Mouse (Mus musculus) kidney, embryonic 16.5 days (tissue): Measurements from ENCODE around the gene Fbxl13. TPM values are rescaled to one million over a fixed set of nuclear protein-coding genes. Genes with fewer than 3 reads are reported as not detected.
A peak's percentile ranks its signal among the peaks of the same experiment; 100 is the strongest.

ENCODE experiments used
- ATAC-seq: fragments of 200-750 bp; cut with Nextera tagmentation; 2 replicates; pipeline ENCODE4 v1.8.0; 2017; ENCODE audit warnings: moderate TSS enrichment; ENCODE audit not compliant: low FRiP score, low TSS enrichment
- H3K27ac ChIP-seq: fragments of 300-500 bp; sonication (generic); 2 replicates; pipeline ENCODE4 v1.5.1; 2014; ENCODE audit warnings: low read length
- H3K27me3 ChIP-seq: fragments of 300-500 bp; sonication (generic); 2 replicates; pipeline ENCODE4 v1.6.1; 2014; ENCODE audit warnings: low read length, control low read depth, mixed read lengths; ENCODE audit not compliant: insufficient read depth
- H3K36me3 ChIP-seq: fragments of 300-500 bp; sonication (generic); 2 replicates; pipeline ENCODE4 v1.6.1; 2014; ENCODE audit warnings: low read length, control low read depth, mixed read lengths; ENCODE audit not compliant: insufficient read depth
- H3K4me1 ChIP-seq: fragments of 300-500 bp; sonication (generic); 2 replicates; pipeline ENCODE4 v1.6.1; 2014; ENCODE audit warnings: low read length, control low read depth, mixed read lengths; ENCODE audit not compliant: insufficient read depth
- H3K4me2 ChIP-seq: fragments of 300-500 bp; sonication (generic); replicated peaks from 2 replicates; pipeline ENCODE4 v1.6.1; 2014; ENCODE audit warnings: low read depth, low read length
- H3K4me3 ChIP-seq: fragments of 300-500 bp; sonication (generic); 2 replicates; pipeline ENCODE4 v1.5.1; 2014; ENCODE audit warnings: mild to moderate bottlenecking, low read length
- H3K9ac ChIP-seq: fragments of 300-500 bp; sonication (generic); replicated peaks from 2 replicates; pipeline ENCODE4 v1.6.1; 2014; ENCODE audit warnings: low read length
- H3K9me3 ChIP-seq: fragments of 300-500 bp; sonication (generic); 2 replicates; pipeline ENCODE4 v1.6.1; 2016; ENCODE audit warnings: low read length, control low read depth
- WGBS: fragments of 180-500 bp; shearing (Covaris S2); extraction: QIAGEN DNeasy Blood & Tissue Kit; methylation state at CpG from one replicate; pipeline ENCODE4 v1.1.7; 2014; 5-methylcytosine and 5-hydroxymethylcytosine counted together
- polyA plus RNA-seq: library from polyadenylated mRNA; unstranded; fragments of >200 nt; fragmentation: Nextera tagmentation; extraction: Ambion mirVana; gene quantifications from 2 replicates; pipeline ENCODE4 v1.2.1, GENCODE M21; 2015

Gene Fbxl13
- polyA plus RNA-seq, 1 experiment from 2014 or later, result 0.24 TPM

DNA sequence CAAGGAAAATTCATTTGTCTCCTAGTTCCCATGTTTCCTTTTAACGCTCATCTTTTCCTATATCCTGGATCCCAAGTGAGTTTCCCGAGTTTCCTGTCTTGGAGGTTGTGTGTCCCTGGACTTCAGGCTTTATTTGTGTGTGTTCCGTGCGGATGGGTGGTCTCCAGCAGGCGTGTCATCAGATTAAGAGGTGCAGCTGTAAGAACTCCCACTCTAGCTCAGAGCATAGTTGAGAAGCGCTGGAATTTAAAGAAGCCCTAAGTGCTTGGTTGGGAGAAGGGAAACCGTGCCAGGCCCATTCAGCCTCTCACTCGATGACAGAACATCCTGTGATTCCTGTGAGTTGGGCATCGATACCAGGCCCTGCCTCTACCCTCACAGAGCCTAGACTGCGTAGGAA lies 132.1 kb downstream of the Fbxl13 start:
- 49% methylated on average over 10 of the region's 10 CpGs for WGBS
- Histone ChIP-seq H3K4me2 (no peak overlapping the region), H3K4me1 (no peaks in the 10 kb centered on the region), H3K4me3 (no peak overlapping the region), H3K9me3 (no peaks in the 10 kb centered on the region), H3K36me3 (no peaks in the 10 kb centered on the region), H3K27ac (peak overlapping the region; percentile 35; the same call in 1 of the 2 replicates), H3K27me3 (no peaks in the 10 kb centered on the region), H3K9ac (no peak overlapping the region)
- ATAC-seq, result peak; percentile 43; the same call in 1 of the 2 replicates

DNA sequence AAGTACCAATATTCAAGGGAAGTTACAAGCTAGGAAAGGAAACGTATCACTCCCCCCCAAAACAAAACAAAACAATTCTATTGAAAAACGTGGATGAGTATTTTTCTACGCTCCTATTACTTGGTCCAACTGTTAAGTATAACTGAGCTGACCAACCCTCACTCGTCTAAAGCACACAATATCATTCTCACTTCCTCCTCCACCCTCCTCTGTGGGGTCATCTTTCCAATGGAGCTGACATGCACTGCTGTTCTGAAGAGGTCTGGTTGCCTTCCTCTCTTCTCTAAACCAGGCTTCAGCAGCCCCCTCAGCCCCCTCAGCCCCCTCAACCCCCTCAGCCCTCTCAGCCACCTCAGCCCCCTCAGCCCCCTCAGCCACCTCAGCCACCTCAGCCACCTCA lies 135.6 kb downstream of the Fbxl13 start:
- Histone ChIP-seq H3K36me3 (no peaks in the 10 kb centered on the region), H3K4me1 (no peaks in the 10 kb centered on the region), H3K9me3 (no peaks in the 10 kb centered on the region), H3K4me2 (no peak overlapping the region), H3K9ac (no peak overlapping the region), H3K27ac (no peak overlapping the region), H3K27me3 (no peaks in the 10 kb centered on the region), H3K4me3 (no peak overlapping the region)
- no peak for ATAC-seq
- 57% methylated on average over 4 of the region's 4 CpGs for WGBS

DNA sequence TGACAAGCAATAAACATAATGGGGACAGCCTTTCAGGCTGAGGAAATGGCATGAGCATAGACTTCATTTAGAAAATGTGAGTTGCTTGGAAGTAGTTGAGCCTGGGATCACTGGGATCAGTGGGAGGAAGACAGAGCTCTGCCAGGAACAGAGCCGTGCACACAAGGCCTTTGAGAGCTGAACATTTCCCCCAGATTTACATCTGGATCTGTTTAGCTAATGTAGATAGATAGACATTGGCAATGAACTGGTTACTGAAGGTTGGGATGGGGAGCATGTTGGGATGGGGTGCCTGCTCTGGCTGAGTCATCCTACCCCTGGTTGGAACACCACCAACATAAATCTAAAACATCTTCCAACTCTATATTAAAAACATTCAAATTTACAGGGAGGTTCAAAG lies 138.5 kb downstream of the Fbxl13 start:
- Histone ChIP-seq H3K4me3 (no peak overlapping the region), H3K9me3 (no peaks in the 10 kb centered on the region), H3K9ac (no peak overlapping the region), H3K4me1 (no peaks in the 10 kb centered on the region), H3K36me3 (no peaks in the 10 kb centered on the region), H3K27me3 (no peaks in the 10 kb centered on the region), H3K27ac (no peak overlapping the region), H3K4me2 (no peak overlapping the region)
- ATAC-seq, result no peak
- WGBS, result 50% methylated on average over 1 of the region's 1 CpGs

DNA sequence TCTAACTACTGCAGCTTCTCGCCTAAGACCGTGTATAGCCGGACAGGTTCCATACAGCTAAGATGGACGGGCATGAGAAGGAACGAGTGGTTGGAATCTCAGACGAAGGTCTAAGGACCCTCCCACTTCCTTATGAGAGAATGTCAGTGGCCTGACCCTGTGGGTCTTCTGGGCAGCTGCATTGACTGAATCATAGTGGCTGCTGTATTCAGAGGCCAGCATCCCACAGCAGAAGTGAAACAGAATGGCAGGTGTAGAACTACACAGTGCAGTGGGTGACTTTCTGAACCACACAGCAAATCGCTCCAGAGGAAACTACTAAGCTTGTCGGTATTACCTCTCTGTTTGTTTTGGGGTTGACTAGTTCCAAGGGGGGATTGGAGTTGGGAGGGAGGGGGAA lies 140.3 kb downstream of the Fbxl13 start:
- Histone ChIP-seq H3K27ac (no peak overlapping the region), H3K27me3 (no peaks in the 10 kb centered on the region), H3K4me3 (no peak overlapping the region), H3K9me3 (no peaks in the 10 kb centered on the region), H3K4me2 (no peak overlapping the region), H3K9ac (no peak overlapping the region), H3K4me1 (peaks cover 5% of the 10 kb centered on the region), H3K36me3 (no peaks in the 10 kb centered on the region)
- ATAC-seq, result no peak; the same call in 1 of the 2 replicates
- 78% methylated on average over 8 of the region's 8 CpGs for WGBS

DNA sequence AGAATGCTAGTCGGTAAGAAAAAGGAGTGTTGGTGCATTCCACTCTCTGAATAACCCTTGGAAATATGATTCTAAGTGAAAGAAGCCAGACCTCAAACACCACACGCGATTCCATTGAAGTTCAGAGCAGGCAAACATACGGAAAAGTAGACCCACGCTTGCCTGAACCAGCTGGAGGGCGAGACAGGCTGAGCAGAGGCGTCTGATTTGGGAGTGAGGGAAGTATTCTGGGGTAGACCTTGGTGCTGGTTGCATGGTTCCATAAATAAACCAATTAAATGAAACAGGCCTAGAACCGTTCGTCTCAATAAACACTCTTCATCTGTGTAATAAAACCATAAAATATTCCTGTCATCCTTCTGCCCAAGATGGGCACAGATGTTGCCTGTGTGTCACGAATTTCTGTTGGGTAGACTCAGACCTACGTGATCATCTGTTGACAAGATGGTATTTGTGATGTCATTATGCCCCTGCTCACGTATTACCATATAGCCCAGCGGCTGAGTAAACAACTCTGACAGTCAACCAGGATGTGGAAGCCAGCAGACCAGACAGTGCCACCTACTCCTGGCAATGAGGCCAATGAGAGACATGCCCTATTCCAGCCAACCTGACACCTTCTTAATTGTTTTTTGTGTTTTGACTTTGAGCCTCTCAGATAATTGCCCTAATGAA lies 142.4 kb downstream of the Fbxl13 start:
- ATAC-seq, result peak; percentile 46; the same call in 1 of the 2 replicates
- Histone ChIP-seq H3K27me3 (no peaks in the 10 kb centered on the region), H3K9me3 (no peaks in the 10 kb centered on the region), H3K9ac (no peak overlapping the region), H3K36me3 (no peaks in the 10 kb centered on the region), H3K27ac (no peak overlapping the region), H3K4me3 (no peak overlapping the region), H3K4me1 (peaks cover 11% of the 10 kb centered on the region), H3K4me2 (no peak overlapping the region)
- 75% methylated on average over 13 of the region's 13 CpGs for WGBS

DNA sequence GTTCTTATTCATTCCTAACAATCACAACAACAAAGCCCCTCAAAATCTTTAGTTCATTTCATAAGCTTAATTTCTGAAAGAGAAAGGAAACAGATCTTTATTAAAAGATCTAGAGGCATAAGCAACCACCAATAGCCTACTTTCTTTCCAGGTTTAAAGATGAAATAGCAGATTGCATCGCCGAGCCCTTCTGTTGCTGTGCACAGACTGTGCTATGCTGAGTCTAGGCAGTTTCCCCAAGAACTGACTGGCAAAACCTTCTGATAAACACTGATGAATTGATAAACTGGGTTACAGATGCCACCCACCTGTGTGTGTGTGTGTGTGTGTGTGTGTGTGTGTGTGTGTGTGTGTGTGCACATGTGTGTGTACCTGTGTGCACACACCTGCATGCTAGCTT lies 144.5 kb downstream of the Fbxl13 start:
- H3K9me3 ChIP-seq, result no peaks in the 10 kb centered on the region
- no peaks in the 10 kb centered on the region for H3K36me3 ChIP-seq
- no peak overlapping the region for H3K9ac ChIP-seq
- no peak overlapping the region for H3K27ac ChIP-seq
- H3K4me3 ChIP-seq, result no peak overlapping the region
- H3K4me2 ChIP-seq, result no peak overlapping the region
- no peak for ATAC-seq
- 75% methylated on average over 2 of the region's 2 CpGs for WGBS
- H3K27me3 ChIP-seq, result no peaks in the 10 kb centered on the region
- peaks cover 11% of the 10 kb centered on the region for H3K4me1 ChIP-seq

DNA sequence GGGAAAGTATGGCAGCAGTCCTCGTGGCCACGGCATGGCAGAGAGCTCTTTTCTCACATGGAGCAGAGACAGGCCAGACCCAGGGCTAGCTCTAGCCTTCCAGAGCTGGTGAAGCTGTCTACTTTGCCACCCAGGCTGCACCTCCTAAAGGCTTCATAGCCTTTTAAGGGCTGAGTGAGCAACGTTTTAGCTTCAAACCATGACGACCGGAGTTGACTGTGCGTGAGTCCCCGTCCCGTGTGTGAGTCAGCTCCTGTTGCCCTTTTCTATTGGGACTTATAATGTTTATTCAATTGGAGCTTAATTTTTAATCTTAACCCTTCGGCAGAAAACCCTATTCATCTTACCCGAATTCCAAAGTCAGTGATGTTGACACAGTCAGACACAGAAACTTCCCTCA lies 145.3 kb downstream of the Fbxl13 start:
- H3K4me2 ChIP-seq, result no peak overlapping the region
- H3K4me1 ChIP-seq, result peaks cover 11% of the 10 kb centered on the region
- no peak overlapping the region for H3K27ac ChIP-seq
- no peaks in the 10 kb centered on the region for H3K36me3 ChIP-seq
- no peak overlapping the region for H3K9ac ChIP-seq
- no peaks in the 10 kb centered on the region for H3K9me3 ChIP-seq
- no peak overlapping the region for H3K4me3 ChIP-seq
- no peak for ATAC-seq
- WGBS, result 59% methylated on average over 10 of the region's 10 CpGs
- H3K27me3 ChIP-seq, result no peaks in the 10 kb centered on the region

DNA sequence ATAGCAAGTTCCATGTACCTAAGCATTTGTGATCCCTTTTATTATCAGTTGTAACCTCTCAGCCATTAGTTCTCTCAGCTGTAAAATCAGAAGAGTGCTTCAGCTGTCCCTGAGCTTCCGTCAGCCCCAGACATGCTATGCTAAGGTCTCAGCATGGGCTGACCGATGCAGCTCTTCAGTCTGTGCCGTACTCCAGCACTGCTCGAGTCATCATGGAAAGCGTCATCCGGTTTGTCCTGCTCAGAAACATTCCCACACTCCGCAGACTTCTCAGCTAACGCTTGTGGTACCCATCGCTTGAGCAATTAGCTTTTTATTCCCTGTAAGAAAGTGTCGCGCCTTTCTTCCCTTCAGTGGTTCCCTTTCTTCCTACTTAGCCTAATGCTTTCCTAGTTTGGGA lies 146.5 kb downstream of the Fbxl13 start:
- no peak overlapping the region for H3K27ac ChIP-seq
- no peak for ATAC-seq
- 75% methylated on average over 11 of the region's 11 CpGs for WGBS

DNA sequence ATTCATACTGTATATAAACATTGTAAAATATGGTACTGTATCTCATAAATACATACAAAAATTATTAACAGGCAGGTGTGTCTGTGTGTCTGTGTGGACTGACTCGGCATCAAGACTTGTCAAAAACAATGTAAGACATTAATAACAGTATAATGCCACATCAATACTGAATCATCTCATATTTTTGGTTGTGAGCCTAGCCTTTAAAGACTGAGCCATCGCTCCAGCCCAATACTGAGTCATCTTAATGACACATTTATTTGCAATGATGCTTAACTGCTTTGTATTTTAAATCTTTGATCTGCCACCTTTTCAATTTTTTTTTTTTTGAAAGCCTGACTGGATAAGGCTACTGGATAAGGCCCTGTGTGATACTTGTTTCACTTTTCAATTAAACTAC lies 146.9 kb downstream of the Fbxl13 start:
- no peaks in the 10 kb centered on the region for H3K27me3 ChIP-seq
- WGBS, result 89% methylated on average over 2 of the region's 2 CpGs

More for the DNA sequence above, 146.5 kb downstream of the Fbxl13 start:
- Histone ChIP-seq H3K36me3 (no peaks in the 10 kb centered on the region), H3K4me1 (peaks cover 15% of the 10 kb centered on the region), H3K4me3 (no peak overlapping the region), H3K9me3 (no peaks in the 10 kb centered on the region), H3K4me2 (no peak overlapping the region), H3K27me3 (no peaks in the 10 kb centered on the region), H3K9ac (no peak overlapping the region)

DNA sequence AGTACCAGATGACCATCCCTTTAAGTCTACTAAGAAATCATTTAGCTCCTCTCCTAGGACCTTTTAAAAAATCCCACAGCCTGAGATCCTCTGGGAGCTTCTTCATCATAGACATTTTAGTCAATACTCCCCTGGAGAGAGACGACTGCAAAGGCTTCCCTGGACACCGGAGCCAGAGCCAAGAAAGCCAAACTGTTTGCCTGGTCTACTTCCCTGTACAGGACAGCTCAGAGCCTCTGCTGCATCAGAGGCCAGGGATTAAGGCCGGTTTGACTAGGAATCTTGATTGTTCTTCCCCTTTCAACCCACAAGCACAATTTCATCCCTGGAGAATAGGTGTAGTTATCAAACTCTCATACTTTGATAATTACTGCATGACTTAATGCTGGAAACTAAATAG lies 148.6 kb downstream of the Fbxl13 start:
- Histone ChIP-seq H3K27me3 (no peaks in the 10 kb centered on the region), H3K27ac (no peak overlapping the region), H3K4me1 (peaks cover 15% of the 10 kb centered on the region), H3K4me2 (no peak overlapping the region), H3K4me3 (no peak overlapping the region), H3K9me3 (no peaks in the 10 kb centered on the region), H3K9ac (no peak overlapping the region), H3K36me3 (no peaks in the 10 kb centered on the region)
- no peak for ATAC-seq
- 71% methylated on average over 3 of the region's 3 CpGs for WGBS

More for the DNA sequence above, 146.9 kb downstream of the Fbxl13 start:
- Histone ChIP-seq H3K4me1 (peaks cover 15% of the 10 kb centered on the region), H3K9me3 (no peaks in the 10 kb centered on the region), H3K36me3 (no peaks in the 10 kb centered on the region), H3K27ac (no peak overlapping the region), H3K4me2 (no peak overlapping the region), H3K9ac (no peak overlapping the region), H3K4me3 (no peak overlapping the region)
- ATAC-seq, result no peak
